Mouse (Mus musculus) bone marrow, adult 2 months (tissue): Measurements from ENCODE around the gene Nme8.

ENCODE experiments used
- CTCF ChIP-seq: fragments of 200-500 bp; IDR thresholded peaks from 2 replicates; pipeline ENCODE4 v1.5.1; 2011; ENCODE audit warnings: low read length, control low read depth; ENCODE audit not compliant: control insufficient read depth, insufficient read depth
- POLR2A ChIP-seq: fragments of 200-500 bp; IDR thresholded peaks from 2 replicates; pipeline ENCODE4 v1.6.1; 2011; ENCODE audit warnings: low read depth, mild to moderate bottlenecking, control low read depth, low read length, borderline replicate concordance; ENCODE audit not compliant: control insufficient read depth

GRCm38 (mm10) chr13:19703806-19704205 is 6.2 kb upstream of the Nme8 start:
- TF ChIP-seq CTCF = no peak
- TF ChIP-seq POLR2A = no peak
